Mouse (Mus musculus) limb, embryonic 15.5 days (tissue): ENCODE measurements around the gene Alyref2. TPM values are rescaled to one million over a fixed set of nuclear protein-coding genes. Genes with fewer than 3 reads are reported as not detected.

Experiments
- ATAC-seq: fragments of 200-750 bp; cut with Nextera tagmentation; 2 replicates; pipeline ENCODE4 v1.8.0; 2017; ENCODE audit warnings: low read depth, moderate TSS enrichment; ENCODE audit not compliant: insufficient number of reproducible peaks, low FRiP score, low TSS enrichment
- H3K27ac ChIP-seq: fragments of 300-500 bp; sonication (generic); 2 replicates; pipeline ENCODE4 v1.5.1; 2015; ENCODE audit warnings: moderate library complexity, mild to moderate bottlenecking, inconsistent platforms
- H3K27me3 ChIP-seq: fragments of 300-500 bp; sonication (generic); 2 replicates; pipeline ENCODE4 v1.6.1; 2015; ENCODE audit warnings: inconsistent platforms
- H3K36me3 ChIP-seq: fragments of 300-500 bp; sonication (generic); 2 replicates; pipeline ENCODE4 v1.6.1; 2015; ENCODE audit warnings: inconsistent platforms
- H3K4me1 ChIP-seq: fragments of 300-500 bp; sonication (generic); 2 replicates; pipeline ENCODE4 v1.6.1; 2015; ENCODE audit warnings: inconsistent platforms
- H3K4me2 ChIP-seq: fragments of 300-500 bp; sonication (generic); 2 replicates; pipeline ENCODE4 v1.6.1; 2015; ENCODE audit warnings: mild to moderate bottlenecking, inconsistent platforms
- H3K4me3 ChIP-seq: fragments of 300-500 bp; sonication (generic); 2 replicates; pipeline ENCODE4 v1.5.1; 2015; ENCODE audit warnings: mild to moderate bottlenecking, inconsistent platforms
- H3K9ac ChIP-seq: fragments of 300-500 bp; sonication (generic); 2 replicates; pipeline ENCODE4 v1.6.1; 2015; ENCODE audit warnings: inconsistent platforms
- H3K9me3 ChIP-seq: fragments of 300-500 bp; sonication (generic); 2 replicates; pipeline ENCODE4 v1.6.1; 2016; ENCODE audit warnings: inconsistent platforms
- WGBS: fragments of 180-500 bp; shearing (Covaris S2); methylation state at CpG from one replicate; pipeline ENCODE4 v1.1.7; 2015; 5-methylcytosine and 5-hydroxymethylcytosine counted together
- polyA plus RNA-seq: library from polyadenylated mRNA; unstranded; fragments of >200 nt; fragmentation: Nextera tagmentation; extraction: Ambion mirVana; gene quantifications from 2 replicates; pipeline ENCODE4 v1.2.1, GENCODE M21; 2015

The Alyref2 gene
- polyA plus RNA-seq, 1 experiment from 2014 or later: 17.3 TPM

GRCm38 (mm10) chr1:171551326-171551725 lies 48.0 kb downstream of the Alyref2 start:
- ATAC-seq: no peak
- no peak overlapping the region for H3K4me3 ChIP-seq
- no peak overlapping the region for H3K4me2 ChIP-seq
- no peaks in the 10 kb centered on the region for H3K4me1 ChIP-seq
- H3K9me3 ChIP-seq: no peaks in the 10 kb centered on the region
- H3K27me3 ChIP-seq: no peaks in the 10 kb centered on the region
- no peak overlapping the region for H3K9ac ChIP-seq
- no peaks in the 10 kb centered on the region for H3K36me3 ChIP-seq
- H3K27ac ChIP-seq: no peak overlapping the region
- WGBS: 73% methylated on average over 7 of the region's 7 CpGs

- H3K36me3 ChIP-seq: no peaks in the 10 kb centered on the region
- no peaks in the 10 kb centered on the region for H3K9me3 ChIP-seq
- H3K4me3 ChIP-seq: no peak overlapping the region
- no peak for ATAC-seq
- no peaks in the 10 kb centered on the region for H3K4me1 ChIP-seq
- no peaks in the 10 kb centered on the region for H3K27me3 ChIP-seq
- no peak overlapping the region for H3K4me2 ChIP-seq
- 87% methylated on average over 2 of the region's 2 CpGs for WGBS
- H3K27ac ChIP-seq: no peak overlapping the region
- no peak overlapping the region for H3K9ac ChIP-seq
Measured at GRCm38 (mm10) chr1:171552230-171552629, 49.0 kb downstream of the Alyref2 start.

- no peak overlapping the region for H3K9ac ChIP-seq
- no peaks in the 10 kb centered on the region for H3K36me3 ChIP-seq
- H3K4me3 ChIP-seq: no peak overlapping the region
- H3K4me1 ChIP-seq: no peaks in the 10 kb centered on the region
- H3K9me3 ChIP-seq: no peaks in the 10 kb centered on the region
- no peaks in the 10 kb centered on the region for H3K27me3 ChIP-seq
- ATAC-seq: no peak
- H3K4me2 ChIP-seq: no peak overlapping the region
- 77% methylated on average over 11 of the region's 11 CpGs for WGBS
- H3K27ac ChIP-seq: no peak overlapping the region
Measured at GRCm38 (mm10) chr1:171553359-171554341, 50.4 kb downstream of the Alyref2 start.

Other genes with a start within 250 kb of the Alyref2 start
- gene B4galt3, start 233.2 kb upstream of the Alyref2 start, polyA plus RNA-seq: 63.2 and 69.1 TPM in 2 replicates
- 44.7 and 49.5 TPM in 2 replicates for gene Ppox, start 222.3 kb upstream of the Alyref2 start, polyA plus RNA-seq
- 81.5 and 83.1 TPM in 2 replicates for gene Usp21, start 215.5 kb upstream of the Alyref2 start, polyA plus RNA-seq
- gene Ufc1, start 208.5 kb upstream of the Alyref2 start, polyA plus RNA-seq: 113 and 116 TPM in 2 replicates
- gene Dedd, start 174.3 kb upstream of the Alyref2 start, polyA plus RNA-seq: 52.2 and 56.9 TPM in 2 replicates
- gene Nit1, start 157.8 kb upstream of the Alyref2 start, polyA plus RNA-seq: 38.8 and 38.9 TPM in 2 replicates
- gene Pfdn2, start 157.8 kb upstream of the Alyref2 start, polyA plus RNA-seq: 93.0 and 95.1 TPM in 2 replicates
- gene Klhdc9, start 142.7 kb upstream of the Alyref2 start, polyA plus RNA-seq: 1.5 TPM in 2 replicates
- 56.3 and 61.5 TPM in 2 replicates for gene Nectin4, start 133.4 kb upstream of the Alyref2 start, polyA plus RNA-seq
- gene Arhgap30, start 114.5 kb upstream of the Alyref2 start, polyA plus RNA-seq: 2.9 and 3.2 TPM in 2 replicates
- gene Usf1, start 92.2 kb upstream of the Alyref2 start, polyA plus RNA-seq: 71.1 and 75.8 TPM in 2 replicates
- gene Tstd1, start 84.6 kb upstream of the Alyref2 start, polyA plus RNA-seq: 5.2 and 8.5 TPM in 2 replicates
- gene F11r, start 65.9 kb upstream of the Alyref2 start, polyA plus RNA-seq: 68.3 and 70.6 TPM in 2 replicates
- gene Itln1, start 31.8 kb downstream of the Alyref2 start, polyA plus RNA-seq: not detected in 2 replicates
- 0.08 and 0.12 TPM in 2 replicates for gene Cd244a, start 55.7 kb downstream of the Alyref2 start, polyA plus RNA-seq
- 0.73 TPM in 2 replicates for gene Ly9, start 103.9 kb downstream of the Alyref2 start, polyA plus RNA-seq
- gene Slamf7, start 149.6 kb downstream of the Alyref2 start, polyA plus RNA-seq: 0.13 and 0.20 TPM in 2 replicates
- 4.8 and 5.2 TPM in 2 replicates for gene Cd48, start 178.5 kb downstream of the Alyref2 start, polyA plus RNA-seq